Mouse (Mus musculus): Measurements from ENCODE around the gene Flnb.

Gene Flnb

GRCm38 (mm10) chr14:7860525-7861154 lies 42.9 kb downstream of the Flnb start:
- DNase-seq (ENCODE audit: inconsistent age in 2 of 2, low spot score in 1 of 2), result peak; percentile 53 to 77

DNA sequence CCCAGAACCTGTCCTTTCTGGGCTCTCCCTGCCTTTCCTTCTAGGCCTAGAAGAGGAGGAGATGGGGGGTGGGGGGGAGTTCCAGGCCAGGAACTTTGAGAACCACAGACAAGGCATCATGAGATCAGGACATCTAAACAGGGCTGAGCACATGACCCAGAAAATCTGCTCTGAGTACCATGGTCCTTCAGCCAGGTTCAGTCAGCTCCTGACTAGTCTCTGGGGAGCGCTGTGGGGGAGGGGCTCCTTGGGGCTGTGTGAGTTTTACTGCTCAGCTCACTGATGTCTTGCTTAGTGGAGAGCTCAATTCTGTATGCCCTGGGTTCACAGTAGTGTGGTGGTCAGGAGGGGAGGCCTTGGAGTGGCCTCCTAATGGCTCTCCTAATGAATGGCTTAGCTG lies 43.5 kb downstream of the Flnb start:
- no peak for DNase-seq (ENCODE audit: inconsistent age in 2 of 2, low spot score in 1 of 2)

- DNase-seq (ENCODE audit: inconsistent age in 2 of 2, low spot score in 1 of 2), result no peak
Measured at GRCm38 (mm10) chr14:7862226-7862625, 44.5 kb downstream of the Flnb start.

- DNase-seq (ENCODE audit: inconsistent age in 2 of 2, low spot score in 1 of 2), result no peak
Measured at GRCm38 (mm10) chr14:7863199-7863598, 45.4 kb downstream of the Flnb start.

- DNase-seq (ENCODE audit: inconsistent age in 2 of 2, low spot score in 1 of 2), result peak in 1 of 2 experiments; percentile 38
Measured at GRCm38 (mm10) chr14:7863871-7864505, 46.2 kb downstream of the Flnb start.

DNA sequence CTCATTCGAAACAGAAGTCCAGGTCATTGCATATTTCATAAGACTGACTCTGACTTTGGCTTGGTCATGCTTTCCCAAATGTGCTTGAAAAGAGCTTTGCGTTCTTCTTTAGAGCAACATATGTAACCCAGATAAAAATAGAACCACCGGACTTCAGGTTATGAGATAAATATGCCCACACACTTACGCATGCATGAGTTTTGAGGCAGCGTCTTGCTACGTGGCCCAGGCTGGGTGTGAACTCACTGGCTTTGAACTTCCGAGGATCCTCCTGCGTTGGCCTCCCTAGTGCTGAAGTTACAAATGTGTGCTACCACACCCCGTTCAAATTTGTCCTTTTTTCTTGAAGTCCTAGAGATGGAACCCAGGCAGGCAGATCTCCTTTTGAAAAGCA lies 46.7 kb downstream of the Flnb start:
- no peak for DNase-seq (ENCODE audit: inconsistent age in 2 of 2, low spot score in 1 of 2)

DNA sequence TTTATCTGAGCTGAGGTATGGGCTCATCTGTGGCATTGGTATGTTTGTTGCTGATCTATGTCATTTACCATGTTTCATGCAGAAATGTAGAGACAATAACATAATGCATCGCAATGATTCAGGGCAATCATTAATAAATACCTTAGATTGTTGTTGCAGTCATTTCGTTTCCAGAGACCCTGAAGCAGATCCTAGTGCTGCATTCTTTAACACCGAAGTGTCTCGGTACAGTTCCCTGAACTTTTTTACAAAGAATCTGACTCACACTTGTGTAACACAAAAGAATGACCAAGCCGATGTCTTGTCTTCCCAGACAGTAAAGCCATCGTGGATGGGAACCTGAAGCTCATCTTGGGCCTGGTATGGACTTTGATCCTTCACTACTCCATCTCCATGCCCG lies 49.5 kb downstream of the Flnb start:
- no peak for DNase-seq (ENCODE audit: inconsistent age in 2 of 2, low spot score in 1 of 2)

DNA sequence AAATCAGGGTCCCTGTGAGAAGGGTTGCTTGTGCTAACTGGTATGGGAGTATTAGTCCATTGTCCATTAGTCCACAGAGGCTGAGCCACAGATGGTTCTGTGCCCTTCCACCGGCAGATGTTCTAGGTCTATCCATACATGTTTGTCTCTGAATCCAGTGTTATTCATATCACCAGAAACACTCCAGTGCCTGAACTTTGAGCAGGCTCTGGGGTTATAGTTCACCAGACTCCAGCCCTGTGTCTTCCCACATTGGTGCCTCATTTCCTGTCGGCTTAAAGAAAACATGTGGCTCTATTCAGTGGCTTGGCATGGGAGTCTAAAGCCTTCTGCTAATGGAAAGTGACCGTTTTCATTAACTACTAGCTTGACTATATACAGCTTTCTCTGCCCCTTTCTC lies 50.1 kb downstream of the Flnb start:
- no peak for DNase-seq (ENCODE audit: inconsistent age in 2 of 2, low spot score in 1 of 2)

DNA sequence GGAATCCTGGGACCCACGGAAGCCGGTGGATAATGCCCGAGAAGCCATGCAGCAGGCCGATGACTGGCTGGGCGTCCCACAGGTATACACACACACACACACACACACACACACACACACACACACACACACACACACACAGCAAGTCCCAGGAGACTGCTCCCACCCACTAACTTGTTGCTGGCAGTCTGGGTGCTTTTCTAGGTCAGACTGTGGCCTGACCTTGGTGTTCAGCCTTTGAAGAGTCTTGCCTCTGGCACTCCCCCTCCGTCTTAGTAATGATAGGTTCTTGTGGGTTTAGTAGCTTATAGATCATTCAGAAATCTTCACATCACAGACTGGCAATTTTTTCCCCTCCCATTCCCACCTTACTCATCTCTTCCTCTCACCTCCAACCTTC lies 52.0 kb downstream of the Flnb start:
- DNase-seq (ENCODE audit: inconsistent age in 2 of 2, low spot score in 1 of 2), result peak; percentile 69 to 77

GRCm38 (mm10) chr14:7873552-7873951 lies 55.8 kb downstream of the Flnb start:
- DNase-seq (ENCODE audit: inconsistent age in 2 of 2, low spot score in 1 of 2), result no peak

- DNase-seq (ENCODE audit: inconsistent age in 2 of 2, low spot score in 1 of 2), result no peak
Measured at GRCm38 (mm10) chr14:7874495-7874894, 56.7 kb downstream of the Flnb start.

DNA sequence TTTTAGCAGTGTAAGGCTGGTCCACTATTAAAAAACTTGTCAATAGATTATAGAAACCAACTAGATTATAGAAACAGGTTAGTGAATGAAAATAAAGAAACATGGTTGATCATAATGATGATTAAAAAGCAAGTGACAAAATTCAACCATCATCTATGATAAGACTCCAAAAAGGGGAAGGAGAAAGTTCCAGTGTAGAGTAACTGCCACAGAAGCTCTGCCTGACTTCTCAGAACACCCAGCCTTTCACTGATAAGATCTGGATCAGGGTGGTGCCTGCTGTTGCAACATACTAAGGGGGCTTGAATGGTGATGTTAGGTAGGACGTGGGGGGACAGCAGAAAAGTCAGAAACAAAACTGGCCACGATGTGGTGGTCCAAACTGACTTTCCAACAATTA lies 60.2 kb downstream of the Flnb start:
- DNase-seq (ENCODE audit: inconsistent age in 2 of 2, low spot score in 1 of 2), result no peak

GRCm38 (mm10) chr14:7880389-7880788 lies 62.6 kb downstream of the Flnb start:
- no peak for DNase-seq (ENCODE audit: inconsistent age in 2 of 2, low spot score in 1 of 2)

GRCm38 (mm10) chr14:7881533-7881932 lies 63.8 kb downstream of the Flnb start:
- no peak for DNase-seq (ENCODE audit: inconsistent age in 2 of 2, low spot score in 1 of 2)

DNA sequence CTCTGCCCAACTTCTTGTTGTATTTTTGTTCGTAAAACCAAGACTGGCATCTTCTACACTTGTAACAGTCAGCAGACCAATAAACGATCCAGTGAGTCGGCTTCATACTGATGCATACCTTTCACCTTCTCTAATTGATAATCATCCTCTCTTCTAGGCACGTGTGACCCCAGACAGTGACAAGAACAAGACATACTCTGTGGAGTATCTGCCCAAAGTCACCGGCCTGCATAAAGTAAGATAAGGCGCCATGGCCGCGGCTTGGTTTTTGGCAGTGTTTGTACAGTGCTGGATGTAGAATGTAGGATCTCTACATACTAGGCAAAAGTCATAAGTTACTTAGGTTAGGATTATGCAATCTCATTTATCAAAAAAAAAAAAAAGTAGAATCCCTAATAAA lies 64.3 kb downstream of the Flnb start:
- DNase-seq (ENCODE audit: inconsistent age in 2 of 2, low spot score in 1 of 2), result no peak

- no peak for DNase-seq (ENCODE audit: inconsistent age in 2 of 2, low spot score in 1 of 2)
Measured at GRCm38 (mm10) chr14:7884158-7884557, 66.4 kb downstream of the Flnb start.

DNA sequence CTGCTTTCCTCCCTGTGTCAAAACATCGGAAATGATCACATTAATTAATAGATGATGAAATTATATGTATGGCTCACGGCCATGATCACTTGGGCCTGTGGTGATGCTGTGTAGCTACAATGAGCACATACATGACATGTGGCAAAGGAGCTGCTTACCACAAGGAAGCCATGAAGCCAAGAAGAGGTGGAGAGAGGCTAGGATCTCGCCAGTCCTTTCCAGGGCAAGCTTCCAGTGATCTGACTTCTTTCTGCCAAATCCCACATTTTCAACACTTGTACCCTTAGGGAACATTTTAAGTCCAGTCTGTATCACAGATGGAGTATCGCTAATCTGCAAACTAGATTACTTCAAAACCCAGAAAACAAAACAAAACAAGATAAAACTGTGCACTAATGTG lies 67.1 kb downstream of the Flnb start:
- no peak for DNase-seq (ENCODE audit: inconsistent age in 2 of 2, low spot score in 1 of 2)

GRCm38 (mm10) chr14:7885540-7885939 lies 67.8 kb downstream of the Flnb start:
- DNase-seq (ENCODE audit: inconsistent age in 2 of 2, low spot score in 1 of 2), result no peak

DNA sequence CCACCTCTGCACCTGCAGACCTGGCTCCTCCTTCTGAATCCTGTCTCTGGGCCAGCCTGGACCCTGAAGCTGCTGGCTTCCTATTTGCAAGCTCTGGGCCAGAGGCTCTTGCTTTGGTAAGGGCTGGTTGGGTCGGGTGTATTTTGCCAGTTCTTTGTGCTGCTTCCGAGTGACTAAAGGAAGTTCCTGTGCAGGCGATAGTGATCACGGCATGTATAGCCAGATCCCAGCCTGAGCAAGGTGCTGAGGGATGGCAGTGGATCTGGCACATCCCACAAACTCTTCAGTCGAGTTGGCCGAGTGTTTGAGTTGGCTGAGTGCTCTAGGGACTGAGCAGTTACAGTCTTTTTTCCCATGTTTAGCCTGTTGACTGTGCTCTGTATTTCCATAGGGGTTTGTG lies 68.3 kb downstream of the Flnb start:
- no peak for DNase-seq (ENCODE audit: inconsistent age in 2 of 2, low spot score in 1 of 2)

GRCm38 (mm10) chr14:7887171-7887570 lies 69.4 kb downstream of the Flnb start:
- no peak for DNase-seq (ENCODE audit: inconsistent age in 2 of 2, low spot score in 1 of 2)

- no peak for DNase-seq (ENCODE audit: inconsistent age in 2 of 2, low spot score in 1 of 2)
Measured at GRCm38 (mm10) chr14:7888294-7888693, 70.5 kb downstream of the Flnb start.

DNA sequence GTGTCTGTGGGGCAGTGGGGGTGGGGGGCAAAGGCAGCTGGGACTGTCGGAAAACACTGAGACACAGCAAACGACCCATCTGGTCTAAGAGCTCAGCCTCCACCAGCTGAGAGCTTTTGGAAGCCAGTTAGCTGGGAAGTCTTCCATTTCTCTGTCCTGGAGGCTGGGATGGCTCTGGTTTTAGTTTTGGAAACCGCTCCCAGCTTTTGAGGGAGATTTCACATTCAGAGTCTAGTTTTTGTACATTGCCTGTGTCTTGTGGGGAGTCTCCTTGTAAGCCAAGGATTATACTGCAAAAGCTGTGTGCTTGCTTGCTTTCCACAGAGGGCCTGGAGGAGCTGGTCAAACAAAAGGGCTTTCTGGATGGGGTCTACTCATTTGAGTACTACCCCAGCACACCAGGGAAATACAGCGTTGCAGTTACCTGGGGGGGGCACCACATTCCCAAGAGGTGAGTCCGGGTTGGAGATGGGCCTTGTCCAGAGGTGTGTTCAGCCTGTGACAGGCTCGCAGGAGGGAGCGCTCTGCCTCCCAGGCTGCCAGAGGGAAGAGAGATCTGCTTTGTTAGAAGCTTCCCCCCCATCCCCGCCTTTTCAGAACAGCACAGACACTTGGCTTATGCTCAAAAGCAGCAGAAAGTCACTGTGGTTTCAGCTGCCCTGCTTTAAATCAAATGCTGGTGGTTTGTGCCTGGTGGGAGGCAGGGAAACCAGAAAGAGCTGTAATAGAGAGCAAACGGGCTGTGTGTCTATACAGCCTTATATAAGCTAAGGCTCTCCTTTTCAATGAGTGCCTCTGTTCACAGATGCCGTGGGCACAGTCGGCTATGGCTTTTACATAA lies 71.3 kb downstream of the Flnb start:
- peak; percentile 69 to 75 for DNase-seq (ENCODE audit: inconsistent age in 2 of 2, low spot score in 1 of 2)

Measured in adrenal gland, adult (tissue).